Mouse (Mus musculus) B cell, adult 67 days (primary cell): ENCODE measurements around the gene 5430403G16Rik. TPM values are rescaled to one million over a fixed set of nuclear protein-coding genes. Genes with fewer than 3 reads are reported as not detected.

Experiments used
- total RNA-seq, 2 experiments: library from RNA; stranded (reverse); gene quantifications; 4 replicates each; pipeline ENCODE4 v1.2.4; 2023

5430403G16Rik gene
- 1 to 10 TPM; 4.1 to 7.6 TPM for total RNA-seq

DNA sequence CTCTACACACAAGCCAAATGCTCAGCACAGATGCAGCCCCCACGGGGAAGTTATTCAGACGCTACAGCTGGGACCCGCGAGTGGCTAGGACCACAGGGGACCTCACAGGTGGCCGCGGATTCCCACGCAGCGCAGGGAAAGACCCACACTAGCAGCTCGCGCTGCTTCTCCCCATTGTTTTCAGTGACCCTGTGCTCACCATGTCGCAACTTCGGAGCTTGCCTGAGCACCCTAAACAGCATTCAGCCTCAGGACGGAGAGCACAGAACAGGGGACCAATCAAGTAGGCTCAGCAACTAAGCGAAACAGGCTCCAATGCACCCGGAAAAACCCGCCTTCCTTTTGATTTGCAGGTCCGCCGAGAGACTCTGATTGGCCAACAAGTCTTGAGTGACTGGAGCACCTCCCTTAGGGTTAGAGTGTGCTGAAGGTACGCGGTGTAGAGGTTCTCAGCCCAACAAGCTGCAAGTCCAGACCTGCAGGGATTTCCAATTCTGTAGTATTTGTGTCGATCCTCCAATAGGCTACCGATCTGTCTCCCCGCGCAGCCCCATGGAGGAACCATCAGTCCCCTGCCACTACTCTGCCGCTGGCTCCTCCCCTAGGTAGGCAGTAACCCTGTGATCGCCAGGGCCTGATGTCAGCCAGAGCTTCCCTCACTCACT lies at the start of gene 5430403G16Rik:
Gene 5430403G16Rik (minus strand): TSS at position 505 of the 665 bp plus-strand sequence.

Other genes starting within 250 kb of the 5430403G16Rik start
- gene Crlf2, start 132.0 kb downstream of the 5430403G16Rik start, total RNA-seq: 10 to 100 TPM; 86.1 to 92.0 TPM
- 10 to 100 TPM; 15.3 to 17.0 TPM for gene 4930522L14Rik, start 60.8 kb upstream of the 5430403G16Rik start, total RNA-seq
- 10 to 100 TPM; 30.1 to 36.1 TPM for gene Gm15446, start 232.4 kb upstream of the 5430403G16Rik start, total RNA-seq